Mouse (Mus musculus) heart, postnatal 0 days (tissue): Measurements from ENCODE around the gene Vmn1r188. TPM values are rescaled to one million over a fixed set of nuclear protein-coding genes. Genes with fewer than 3 reads are reported as not detected.
"Not testable (repeated sequence)": the region's sequence is repeated elsewhere in the genome, so short reads cannot be mapped to it uniquely, and the experiment has no call there.

Experiments used
- ATAC-seq: fragments of 200-750 bp; cut with Nextera tagmentation; 2 replicates; pipeline ENCODE4 v1.8.0; 2017; ENCODE audit warnings: low read depth, moderate number of reproducible peaks, moderate library complexity; ENCODE audit not compliant: insufficient read depth
- DNase-seq: peaks from one replicate; pipeline ENCODE4 v3.0.0-alpha.2; 2016; ENCODE audit warnings: low spot score
- H3K27ac ChIP-seq: fragments of 300-500 bp; sonication (generic); 2 replicates; pipeline ENCODE4 v1.5.1; 2014; ENCODE audit warnings: low read depth, mild to moderate bottlenecking
- H3K27me3 ChIP-seq: fragments of 300-500 bp; sonication (generic); 2 replicates; pipeline ENCODE4 v1.6.1; 2014; ENCODE audit warnings: low read length, mixed read lengths; ENCODE audit not compliant: control insufficient read depth, insufficient read depth
- H3K36me3 ChIP-seq: fragments of 300-500 bp; sonication (generic); replicated peaks from 2 replicates; pipeline ENCODE4 v1.6.1; 2014; ENCODE audit warnings: low read length, mixed read lengths; ENCODE audit not compliant: control insufficient read depth, insufficient read depth
- H3K4me1 ChIP-seq: fragments of 300-500 bp; sonication (generic); 2 replicates; pipeline ENCODE4 v1.6.1; 2014; ENCODE audit warnings: antibody characterized with exemption; ENCODE audit not compliant: control insufficient read depth, insufficient read depth
- H3K4me2 ChIP-seq: fragments of 300-500 bp; sonication (generic); 2 replicates; pipeline ENCODE4 v1.6.1; 2014; ENCODE audit warnings: low read depth, mild to moderate bottlenecking, low read length, moderate library complexity
- H3K4me3 ChIP-seq: fragments of 300-500 bp; sonication (generic); 2 replicates; pipeline ENCODE4 v1.5.1; 2014; ENCODE audit warnings: low read depth, low read length
- H3K9ac ChIP-seq: fragments of 300-500 bp; sonication (generic); replicated peaks from 2 replicates; pipeline ENCODE4 v1.6.1; 2014; ENCODE audit warnings: low read depth, low read length, mixed read lengths
- H3K9me3 ChIP-seq: fragments of 300-500 bp; sonication (generic); replicated peaks from 2 replicates; pipeline ENCODE4 v1.6.1; 2016; ENCODE audit warnings: low read length; ENCODE audit not compliant: control insufficient read depth
- CTCF ChIP-seq: IDR thresholded peaks from 2 replicates; pipeline ENCODE4 v1.5.1; 2016; ENCODE audit warnings: antibody characterized with exemption, control low read depth, low read depth
- EP300 ChIP-seq: IDR thresholded peaks from 2 replicates; pipeline ENCODE4 v1.6.1; 2016; ENCODE audit warnings: antibody characterized with exemption, low read depth
- WGBS: fragments of 180-500 bp; shearing (Covaris S2); extraction: QIAGEN DNeasy Blood & Tissue Kit; methylation state at CpG from one replicate; pipeline ENCODE4 v1.1.7; 2014; 5-methylcytosine and 5-hydroxymethylcytosine counted together
- polyA plus RNA-seq: library from polyadenylated mRNA; unstranded; fragments of >200 nt; fragmentation: Nextera tagmentation; extraction: Ambion mirVana; gene quantifications from 2 replicates; pipeline ENCODE4 v1.2.1, GENCODE M21; 2015
- total RNA-seq: library from RNA; depleted of rRNA; stranded (reverse); fragments of >200 nt; gene quantifications from 2 replicates; pipeline ENCODE4 v1.2.3, GENCODE M21; 2014; ENCODE audit warnings: low replicate concordance

Gene Vmn1r188
- total and polyA plus RNA-seq, 2 experiments from 2014 or later: not detected

DNA sequence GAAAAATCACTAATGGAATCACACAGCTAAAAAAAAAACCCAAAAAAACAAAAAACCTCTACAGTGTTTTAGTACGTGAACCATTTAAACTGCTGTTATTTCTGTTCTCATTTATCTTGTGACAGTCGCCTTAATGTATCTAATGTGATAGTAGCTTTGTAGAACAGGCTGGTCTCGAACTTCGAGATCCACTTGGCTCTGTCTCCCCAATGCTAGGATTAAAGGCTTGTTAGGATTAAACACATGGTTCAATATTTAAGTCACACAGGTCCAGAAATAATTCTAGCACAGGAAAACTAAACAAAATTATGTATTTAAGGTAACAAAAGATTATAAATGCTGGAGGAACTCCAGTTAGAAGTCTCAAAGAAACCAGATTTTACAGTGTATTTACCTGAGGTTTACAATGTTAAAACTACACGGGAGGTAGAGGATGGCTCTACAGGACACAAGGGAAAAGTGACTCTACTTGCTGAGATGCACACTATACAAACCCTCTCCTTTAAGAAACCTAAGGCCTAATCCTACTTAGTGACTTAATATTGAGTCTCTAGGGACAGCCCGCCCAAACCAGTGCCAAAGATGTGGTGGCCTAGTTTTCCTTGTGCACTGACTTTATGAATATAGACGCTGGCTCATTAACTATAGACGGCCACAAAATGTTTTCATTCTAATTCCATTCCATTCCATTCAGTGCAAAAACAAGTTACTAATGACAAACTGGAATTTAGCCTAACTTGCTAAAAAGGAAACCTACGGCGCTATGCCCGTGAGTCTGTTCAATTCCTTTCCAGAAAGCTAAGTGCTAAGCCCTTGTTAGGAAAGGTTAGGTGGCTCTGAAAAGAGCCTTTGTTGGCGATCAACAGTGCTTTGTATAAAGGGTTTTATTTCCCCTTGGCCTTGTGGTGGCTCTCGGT, 42.3 kb upstream of the Vmn1r188 start:
- no peak for ATAC-seq
- no peaks in the 10 kb centered on the region for H3K27me3 ChIP-seq
- TF ChIP-seq CTCF: no peak
- no peak for TF ChIP-seq EP300
- no peaks in the 10 kb centered on the region for H3K9me3 ChIP-seq
- WGBS: 6% methylated on average over 13 of the region's 13 CpGs
- DNase-seq: no peak
- H3K4me2 ChIP-seq: peak overlapping the region; percentile 57
- H3K36me3 ChIP-seq: no peaks in the 10 kb centered on the region
- peak overlapping the region; percentile 77 for H3K27ac ChIP-seq
- H3K4me1 ChIP-seq: peaks cover 21% of the 10 kb centered on the region
- peak overlapping the region; percentile 40 for H3K4me3 ChIP-seq
- H3K9ac ChIP-seq: peak overlapping the region; percentile 57

DNA sequence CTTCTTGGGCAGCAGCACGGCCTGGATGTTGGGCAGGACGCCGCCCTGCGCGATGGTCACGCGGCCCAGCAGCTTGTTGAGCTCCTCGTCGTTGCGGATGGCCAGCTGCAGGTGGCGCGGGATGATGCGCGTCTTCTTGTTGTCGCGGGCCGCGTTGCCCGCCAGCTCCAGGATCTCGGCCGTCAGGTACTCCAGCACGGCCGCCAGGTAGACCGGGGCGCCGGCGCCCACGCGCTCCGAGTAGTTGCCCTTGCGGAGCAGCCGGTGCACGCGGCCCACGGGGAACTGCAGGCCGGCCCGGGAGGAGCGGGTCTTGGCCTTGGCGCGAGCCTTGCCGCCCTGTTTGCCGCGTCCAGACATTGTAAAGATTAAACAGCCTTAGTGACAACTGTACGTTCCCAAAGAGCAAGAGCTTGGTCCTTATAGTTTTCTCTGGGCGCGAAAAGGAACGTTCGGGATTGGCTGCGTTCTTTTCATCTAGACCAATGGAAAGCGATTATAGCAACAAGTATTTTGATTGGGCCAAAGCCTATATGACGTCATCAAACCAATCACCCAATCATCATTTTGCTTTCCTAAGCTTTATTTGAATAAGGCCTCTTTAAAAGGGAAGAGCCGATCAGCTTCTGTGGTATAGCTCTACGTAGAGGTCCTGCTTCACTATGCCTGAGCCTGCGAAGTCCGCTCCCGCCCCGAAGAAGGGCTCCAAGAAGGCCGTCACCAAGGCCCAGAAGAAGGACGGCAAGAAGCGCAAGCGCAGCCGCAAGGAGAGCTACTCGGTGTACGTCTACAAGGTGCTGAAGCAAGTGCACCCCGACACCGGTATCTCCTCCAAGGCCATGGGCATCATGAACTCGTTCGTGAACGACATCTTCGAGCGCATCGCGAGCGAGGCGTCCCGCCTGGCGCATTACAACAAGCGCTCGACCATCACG, 41.4 kb upstream of the Vmn1r188 start, which contains the start of the genes Hist1h2ag and Hist1h2bj:
Gene Hist1h2ag, minus strand, starts transcription at position 377 of the 935 bp plus-strand sequence.
Gene Hist1h2bj, plus strand, starts transcription at position 647 of the 935 bp plus-strand sequence.
- 0% methylated on average over 34 of the region's 80 CpGs for WGBS
- H3K27me3 ChIP-seq, H3K9me3 ChIP-seq, H3K36me3 ChIP-seq: not testable (repeated sequence)
- H3K4me2 ChIP-seq: peak within 1 kb of the TSS; percentile 59
- peak within 1 kb of the TSS; percentile 83 for H3K27ac ChIP-seq
- DNase-seq: peak; percentile 97
- peak within 1 kb of the TSS; percentile 40 for H3K4me3 ChIP-seq
- H3K4me1 ChIP-seq: peaks cover 21% of the 10 kb centered on the region
- peak; percentile 85 for ATAC-seq
- peak within 1 kb of the TSS; percentile 57 for H3K9ac ChIP-seq

DNA sequence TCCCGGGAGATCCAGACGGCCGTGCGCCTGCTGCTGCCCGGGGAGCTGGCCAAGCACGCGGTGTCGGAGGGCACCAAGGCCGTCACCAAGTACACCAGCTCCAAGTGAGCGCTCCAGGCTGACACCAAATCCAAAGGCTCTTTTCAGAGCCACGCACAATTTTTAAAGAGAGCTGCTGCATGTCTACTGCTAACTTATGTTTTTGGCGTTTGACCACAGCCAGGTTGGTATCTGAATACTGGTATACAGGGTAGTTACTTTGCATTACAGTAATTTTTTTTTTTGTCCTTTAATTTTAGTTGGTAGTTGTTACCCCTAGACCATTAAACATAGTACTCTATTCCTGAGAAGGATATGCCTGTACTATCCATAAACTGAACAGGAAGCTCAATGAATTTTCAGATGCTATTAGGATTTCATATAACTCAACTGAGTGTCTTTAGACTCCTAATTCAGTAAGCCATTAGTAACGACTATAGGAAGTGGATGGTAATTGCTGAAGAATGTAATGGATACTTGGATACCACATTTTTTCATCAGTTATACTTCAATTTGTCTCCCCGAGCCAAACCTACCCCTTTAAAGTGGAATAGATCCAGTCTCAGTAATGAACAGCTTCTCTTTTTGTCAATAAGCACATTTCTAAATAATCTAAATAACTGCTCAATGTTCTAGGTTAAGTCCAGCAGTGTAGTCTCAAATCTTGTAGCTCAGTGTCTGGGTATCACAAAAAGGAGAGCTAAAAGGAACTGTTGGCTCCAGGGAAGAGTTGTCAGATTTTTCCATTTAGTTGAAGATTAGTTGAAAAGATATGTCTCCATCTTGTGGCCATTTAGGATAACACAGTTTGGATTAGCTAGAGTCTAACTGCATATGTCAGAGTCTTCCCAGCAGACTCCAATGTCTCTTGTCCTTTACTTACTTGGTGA, 40.5 kb upstream of the Vmn1r188 start:
- Histone ChIP-seq H3K36me3 (no peaks in the 10 kb centered on the region), H3K27me3 (no peaks in the 10 kb centered on the region), H3K9ac (no peak overlapping the region; the same call in 1 of the 2 replicates), H3K4me1 (peaks cover 21% of the 10 kb centered on the region), H3K9me3 (no peaks in the 10 kb centered on the region), H3K4me2 (peak overlapping the region; percentile 59), H3K27ac (peak overlapping the region; percentile 83; the same call in 1 of the 2 replicates), H3K4me3 (peak overlapping the region; percentile 40)
- DNase-seq (peak; percentile 78), ATAC-seq (peak; percentile 10)
- WGBS: 2% methylated on average over 9 of the region's 14 CpGs
- TF ChIP-seq CTCF (peak; percentile 56), EP300 (no peak)

GRCm38 (mm10) chr13:22044432-22045155, 39.6 kb upstream of the Vmn1r188 start:
- peaks cover 21% of the 10 kb centered on the region for H3K4me1 ChIP-seq
- no peak overlapping the region for H3K27ac ChIP-seq
- H3K27me3 ChIP-seq: no peaks in the 10 kb centered on the region
- no peak overlapping the region for H3K4me3 ChIP-seq
- DNase-seq: no peak
- TF ChIP-seq EP300 (no peak), CTCF (no peak)
- no peak for ATAC-seq
- H3K9me3 ChIP-seq: no peaks in the 10 kb centered on the region
- no peaks in the 10 kb centered on the region for H3K36me3 ChIP-seq
- WGBS: 87% methylated on average over 6 of the region's 6 CpGs
- no peak overlapping the region for H3K4me2 ChIP-seq
- no peak overlapping the region for H3K9ac ChIP-seq
